Mouse (Mus musculus) right cerebral cortex, postnatal 14 days (tissue): ENCODE results near the gene Lrrc8a.

Experiments
- DNase-seq: peaks from one replicate; pipeline ENCODE4 v3.0.0; 2022

Gene Lrrc8a

GRCm38 (mm10) chr2:30237199-30237880 is at the start of gene Lrrc8a:
Lrrc8a (plus strand) TSS chr2:30237715.
- DNase-seq = peak; percentile 100

- DNase-seq = no peak
Measured at GRCm38 (mm10) chr2:30191790-30192580, 45.5 kb upstream of the Lrrc8a start.

GRCm38 (mm10) chr2:30194656-30195055 is 42.9 kb upstream of the Lrrc8a start:
- DNase-seq = no peak

GRCm38 (mm10) chr2:30198021-30198420 is 39.5 kb upstream of the Lrrc8a start:
- DNase-seq = no peak

- no peak for DNase-seq
Measured at GRCm38 (mm10) chr2:30199984-30200383, 37.5 kb upstream of the Lrrc8a start.

- no peak for DNase-seq
Measured at GRCm38 (mm10) chr2:30200388-30200925, 37.1 kb upstream of the Lrrc8a start.

GRCm38 (mm10) chr2:30203439-30203838 is 34.1 kb upstream of the Lrrc8a start:
- no peak for DNase-seq

GRCm38 (mm10) chr2:30205255-30205628 is 32.3 kb upstream of the Lrrc8a start:
- no peak for DNase-seq

GRCm38 (mm10) chr2:30205629-30206357 is 31.7 kb upstream of the Lrrc8a start, which contains the start of gene Kyat1:
Kyat1 (minus strand) TSS chr2:30205847.
- peak; percentile 91 for DNase-seq

GRCm38 (mm10) chr2:30207401-30207800 is 30.1 kb upstream of the Lrrc8a start:
- no peak for DNase-seq

- no peak for DNase-seq
Measured at GRCm38 (mm10) chr2:30207886-30208285, 29.6 kb upstream of the Lrrc8a start.

- no peak for DNase-seq
Measured at GRCm38 (mm10) chr2:30211408-30212168, 25.9 kb upstream of the Lrrc8a start.

- DNase-seq = no peak
Measured at GRCm38 (mm10) chr2:30212169-30212545, 25.4 kb upstream of the Lrrc8a start.

- no peak for DNase-seq
Measured at GRCm38 (mm10) chr2:30212951-30213350, 24.6 kb upstream of the Lrrc8a start.

GRCm38 (mm10) chr2:30214745-30215144 is 22.8 kb upstream of the Lrrc8a start:
- no peak for DNase-seq

- DNase-seq = no peak
Measured at GRCm38 (mm10) chr2:30215493-30215892, 22.0 kb upstream of the Lrrc8a start.

GRCm38 (mm10) chr2:30216293-30216692 is 21.2 kb upstream of the Lrrc8a start:
- DNase-seq = no peak

GRCm38 (mm10) chr2:30235593-30235992 is 1.9 kb upstream of the Lrrc8a start:
- no peak for DNase-seq

- no peak for DNase-seq
Measured at GRCm38 (mm10) chr2:30236426-30237198, 903 bp upstream of the Lrrc8a start.

GRCm38 (mm10) chr2:30237881-30238280 is 366 bp downstream of the Lrrc8a start:
- DNase-seq = peak; percentile 78

GRCm38 (mm10) chr2:30238906-30239465 is 1.5 kb downstream of the Lrrc8a start:
- no peak for DNase-seq
